Mouse (Mus musculus) kidney, adult 2 months (tissue): Measurements from ENCODE around the gene Atg4d.

ENCODE experiments used
- CTCF ChIP-seq: fragments of 200-500 bp; conservative IDR thresholded peaks from 2 replicates; pipeline ENCODE4 v1.5.1; 2011; ENCODE audit warnings: low read depth, mild to moderate bottlenecking, control low read depth, low read length, moderate library complexity, mixed read lengths; ENCODE audit not compliant: insufficient read depth, insufficient read length
- POLR2A ChIP-seq: fragments of 200-500 bp; IDR thresholded peaks from one replicate; pipeline ENCODE4 v1.6.1; 2011; ENCODE audit warnings: low read depth, low read length, control low read depth

DNA sequence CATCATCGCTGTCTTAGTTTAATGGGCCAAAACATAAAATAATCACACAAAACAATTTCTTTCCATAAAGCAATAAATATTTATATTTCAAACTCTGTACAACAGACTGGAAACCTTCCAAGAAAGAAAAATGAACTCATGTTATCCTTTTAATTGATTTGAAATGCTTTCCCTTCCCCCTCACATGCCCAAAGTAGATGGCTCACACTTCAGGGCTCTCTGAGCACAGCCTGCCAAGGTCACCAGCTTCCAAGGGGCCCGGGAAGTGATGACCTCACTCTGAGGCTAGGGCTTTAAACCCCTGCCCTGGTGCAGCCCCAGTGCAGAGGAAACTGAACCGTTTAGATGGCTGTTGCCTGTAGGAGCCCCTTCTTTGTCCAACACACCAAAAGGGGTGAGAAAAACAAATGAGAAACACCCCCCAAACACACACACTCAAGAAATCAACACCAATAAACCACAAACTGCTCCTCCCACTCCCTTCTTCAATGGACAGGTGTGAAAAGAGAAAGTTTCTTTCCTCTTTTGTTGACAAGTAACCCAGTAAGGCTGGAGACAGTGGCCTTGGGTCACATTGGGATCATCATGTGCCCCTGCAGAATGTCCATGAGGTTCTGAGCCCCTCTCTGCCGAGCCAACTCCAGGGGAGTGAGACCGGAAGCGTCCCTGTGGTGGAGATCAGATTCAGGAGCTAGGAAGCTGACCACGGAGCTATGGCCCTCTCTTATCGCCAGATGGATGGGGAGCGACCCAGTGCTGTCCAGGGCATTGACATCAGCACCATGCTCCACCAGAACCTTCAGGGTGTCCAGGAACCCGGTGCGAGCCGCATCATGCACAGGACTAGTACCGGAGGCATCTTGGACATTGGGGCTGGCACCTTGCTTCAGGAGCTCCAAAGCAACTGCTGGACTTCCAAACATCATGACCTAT lies 23.6 kb downstream of the Atg4d start:
- no peak for TF ChIP-seq CTCF
- TF ChIP-seq POLR2A, result no peak
